Mouse (Mus musculus): ENCODE results near the gene Smad6. TPM values are rescaled to one million over a fixed set of nuclear protein-coding genes. Genes with fewer than 3 reads are reported as not detected.

Gene Smad6
- polyA plus RNA-seq, 1 experiment: 2.7 TPM

GRCm38 (mm10) chr9:63973662-63974190 lies 48.1 kb downstream of the Smad6 start:
- Histone ChIP-seq H3K36me3 (ENCODE audit: control insufficient read depth, insufficient read depth, low read length, poor library complexity, severe bottlenecking) (no peaks in the 10 kb centered on the region), H3K27ac (ENCODE audit: insufficient read depth, low read length) (no peak overlapping the region), H3K4me1 (ENCODE audit: control insufficient read depth, insufficient read depth, low read length) (peaks cover 16% of the 10 kb centered on the region), H3K9me3 (replicated peaks; ENCODE audit: control insufficient read depth, insufficient read depth, low read length, poor library complexity, severe bottlenecking) (no peaks in the 10 kb centered on the region), H3K9ac (ENCODE audit: low read depth, poor library complexity, severe bottlenecking) (no peak overlapping the region), H3K4me3 (ENCODE audit: low read depth, low read length) (no peak overlapping the region), H3K27me3 (ENCODE audit: control insufficient read depth, insufficient read depth, low read length, poor library complexity, severe bottlenecking) (no peaks in the 10 kb centered on the region)
- TF ChIP-seq CTCF (IDR thresholded peaks at IDR 0.05; ENCODE audit: low read depth, low read length): no peak
- no peak for TF ChIP-seq POLR2A (IDR thresholded peaks at IDR 0.05; ENCODE audit: insufficient read depth, low read length)
- no peak for TF ChIP-seq EP300 (IDR thresholded peaks at IDR 0.05; ENCODE audit: insufficient read depth, low read depth, low read length)

- Histone ChIP-seq H3K27me3 (ENCODE audit: control insufficient read depth, insufficient read depth, low read length, poor library complexity, severe bottlenecking) (no peaks in the 10 kb centered on the region), H3K9me3 (replicated peaks; ENCODE audit: control insufficient read depth, insufficient read depth, low read length, poor library complexity, severe bottlenecking) (no peaks in the 10 kb centered on the region), H3K27ac (ENCODE audit: insufficient read depth, low read length) (no peak overlapping the region), H3K4me3 (ENCODE audit: low read depth, low read length) (no peak overlapping the region), H3K4me1 (ENCODE audit: control insufficient read depth, insufficient read depth, low read length) (peaks cover 16% of the 10 kb centered on the region), H3K36me3 (ENCODE audit: control insufficient read depth, insufficient read depth, low read length, poor library complexity, severe bottlenecking) (no peaks in the 10 kb centered on the region), H3K9ac (ENCODE audit: low read depth, poor library complexity, severe bottlenecking) (no peak overlapping the region)
- no peak for TF ChIP-seq CTCF (IDR thresholded peaks at IDR 0.05; ENCODE audit: low read depth, low read length)
- no peak for TF ChIP-seq POLR2A (IDR thresholded peaks at IDR 0.05; ENCODE audit: insufficient read depth, low read length)
- no peak for TF ChIP-seq EP300 (IDR thresholded peaks at IDR 0.05; ENCODE audit: insufficient read depth, low read depth, low read length)
Observed at GRCm38 (mm10) chr9:63972576-63973290, 49.1 kb downstream of the Smad6 start.

- peak overlapping the region; percentile 17 for H3K27ac ChIP-seq (ENCODE audit: insufficient read depth, low read length)
- H3K4me1 ChIP-seq (ENCODE audit: control insufficient read depth, insufficient read depth, low read length): peaks cover 16% of the 10 kb centered on the region
- no peak for TF ChIP-seq CTCF (IDR thresholded peaks at IDR 0.05; ENCODE audit: low read depth, low read length)
- 0 out of 2 replicates have a peak, but pooled peaks have one; percentile 18 for TF ChIP-seq EP300 (IDR thresholded peaks at IDR 0.05; ENCODE audit: insufficient read depth, low read depth, low read length)
Observed at GRCm38 (mm10) chr9:63971557-63971956, 50.3 kb downstream of the Smad6 start.

GRCm38 (mm10) chr9:63970836-63971235 lies 51.0 kb downstream of the Smad6 start:
- peaks cover 14% of the 10 kb centered on the region for H3K4me1 ChIP-seq (ENCODE audit: control insufficient read depth, insufficient read depth, low read length)

More at GRCm38 (mm10) chr9:63971557-63971956, 50.3 kb downstream of the Smad6 start:
- Histone ChIP-seq H3K9me3 (replicated peaks; ENCODE audit: control insufficient read depth, insufficient read depth, low read length, poor library complexity, severe bottlenecking) (no peaks in the 10 kb centered on the region), H3K27me3 (ENCODE audit: control insufficient read depth, insufficient read depth, low read length, poor library complexity, severe bottlenecking) (no peaks in the 10 kb centered on the region), H3K9ac (ENCODE audit: low read depth, poor library complexity, severe bottlenecking) (no peak overlapping the region), H3K4me3 (ENCODE audit: low read depth, low read length) (no peak overlapping the region), H3K36me3 (ENCODE audit: control insufficient read depth, insufficient read depth, low read length, poor library complexity, severe bottlenecking) (no peaks in the 10 kb centered on the region)

GRCm38 (mm10) chr9:63970388-63970787 lies 51.5 kb downstream of the Smad6 start:
- H3K4me1 ChIP-seq (ENCODE audit: control insufficient read depth, insufficient read depth, low read length): peaks cover 14% of the 10 kb centered on the region
- H3K9ac ChIP-seq (ENCODE audit: low read depth, poor library complexity, severe bottlenecking): no peak overlapping the region
- no peaks in the 10 kb centered on the region for H3K27me3 ChIP-seq (ENCODE audit: control insufficient read depth, insufficient read depth, low read length, poor library complexity, severe bottlenecking)
- TF ChIP-seq EP300 (IDR thresholded peaks at IDR 0.05; ENCODE audit: insufficient read depth, low read depth, low read length) (no peak), POLR2A (IDR thresholded peaks at IDR 0.05; ENCODE audit: insufficient read depth, low read length) (no peak), CTCF (IDR thresholded peaks at IDR 0.05; ENCODE audit: low read depth, low read length) (no peak)
- no peaks in the 10 kb centered on the region for H3K9me3 ChIP-seq (replicated peaks; ENCODE audit: control insufficient read depth, insufficient read depth, low read length, poor library complexity, severe bottlenecking)
- H3K27ac ChIP-seq (ENCODE audit: insufficient read depth, low read length): no peak overlapping the region
- no peak overlapping the region for H3K4me3 ChIP-seq (ENCODE audit: low read depth, low read length)
- no peaks in the 10 kb centered on the region for H3K36me3 ChIP-seq (ENCODE audit: control insufficient read depth, insufficient read depth, low read length, poor library complexity, severe bottlenecking)

More at GRCm38 (mm10) chr9:63970836-63971235, 51.0 kb downstream of the Smad6 start:
- H3K27me3 ChIP-seq (ENCODE audit: control insufficient read depth, insufficient read depth, low read length, poor library complexity, severe bottlenecking): no peaks in the 10 kb centered on the region
- H3K9me3 ChIP-seq (replicated peaks; ENCODE audit: control insufficient read depth, insufficient read depth, low read length, poor library complexity, severe bottlenecking): no peaks in the 10 kb centered on the region
- H3K9ac ChIP-seq (ENCODE audit: low read depth, poor library complexity, severe bottlenecking): no peak overlapping the region
- no peaks in the 10 kb centered on the region for H3K36me3 ChIP-seq (ENCODE audit: control insufficient read depth, insufficient read depth, low read length, poor library complexity, severe bottlenecking)
- TF ChIP-seq POLR2A (IDR thresholded peaks at IDR 0.05; ENCODE audit: insufficient read depth, low read length) (no peak), EP300 (IDR thresholded peaks at IDR 0.05; ENCODE audit: insufficient read depth, low read depth, low read length) (no peak), CTCF (IDR thresholded peaks at IDR 0.05; ENCODE audit: low read depth, low read length) (no peak)
- no peak overlapping the region for H3K4me3 ChIP-seq (ENCODE audit: low read depth, low read length)
- H3K27ac ChIP-seq (ENCODE audit: insufficient read depth, low read length): no peak overlapping the region

- H3K9ac ChIP-seq (ENCODE audit: low read depth, poor library complexity, severe bottlenecking): no peak overlapping the region
- TF ChIP-seq POLR2A (IDR thresholded peaks at IDR 0.05; ENCODE audit: insufficient read depth, low read length) (no peak), CTCF (IDR thresholded peaks at IDR 0.05; ENCODE audit: low read depth, low read length) (no peak), EP300 (IDR thresholded peaks at IDR 0.05; ENCODE audit: insufficient read depth, low read depth, low read length) (no peak)
- H3K4me3 ChIP-seq (ENCODE audit: low read depth, low read length): no peak overlapping the region
- H3K27ac ChIP-seq (ENCODE audit: insufficient read depth, low read length): no peak overlapping the region
- no peaks in the 10 kb centered on the region for H3K9me3 ChIP-seq (replicated peaks; ENCODE audit: control insufficient read depth, insufficient read depth, low read length, poor library complexity, severe bottlenecking)
- H3K4me1 ChIP-seq (ENCODE audit: control insufficient read depth, insufficient read depth, low read length): peaks cover 10% of the 10 kb centered on the region
- no peaks in the 10 kb centered on the region for H3K36me3 ChIP-seq (ENCODE audit: control insufficient read depth, insufficient read depth, low read length, poor library complexity, severe bottlenecking)
- no peaks in the 10 kb centered on the region for H3K27me3 ChIP-seq (ENCODE audit: control insufficient read depth, insufficient read depth, low read length, poor library complexity, severe bottlenecking)
Observed at GRCm38 (mm10) chr9:63969467-63969866, 52.4 kb downstream of the Smad6 start.
